Mouse (Mus musculus): ENCODE data around the gene Gm4792.

GRCm38 (mm10) chr10:94249575-94250456 is 48.7 kb downstream of the Gm4792 start:
- TF ChIP-seq CTCF (IDR thresholded peaks at IDR 0.05; ENCODE audit: control insufficient read depth, insufficient read depth, insufficient replicate concordance, low read depth, low read length) (no peak), POLR2A (IDR thresholded peaks at IDR 0.05; ENCODE audit: control insufficient read depth, low read depth, low read length) (no peak)

Data from testis, adult 2 months (tissue).